Mouse (Mus musculus): ENCODE data around the gene Brinp1. TPM values are rescaled to one million over a fixed set of nuclear protein-coding genes. Genes with fewer than 3 reads are reported as not detected.

Brinp1 gene
- polyA plus RNA-seq, 1 experiment from 2014 or later = 0.15 TPM

- 64% methylated on average over 6 of the region's 6 CpGs for WGBS (ENCODE audit: insufficient replicate concordance)
- H3K9ac ChIP-seq (replicated peaks) = no peak overlapping the region
- no peak overlapping the region for H3K4me2 ChIP-seq (ENCODE audit: low read depth, low read length)
- H3K4me1 ChIP-seq (ENCODE audit: insufficient read depth) = no peaks in the 10 kb centered on the region
- H3K9me3 ChIP-seq (ENCODE audit: low read length) = no peaks in the 10 kb centered on the region
- ATAC-seq (no peak), DNase-seq (no peak)
- no peak overlapping the region for H3K4me3 ChIP-seq (ENCODE audit: low read depth, low read length)
- H3K27me3 ChIP-seq (ENCODE audit: insufficient read depth, low read length) = no peaks in the 10 kb centered on the region
- H3K36me3 ChIP-seq (replicated peaks; ENCODE audit: insufficient read depth, low read length) = no peaks in the 10 kb centered on the region
- no peak overlapping the region for H3K27ac ChIP-seq (ENCODE audit: low read depth)
- TF ChIP-seq CTCF (IDR thresholded peaks at IDR 0.05; ENCODE audit: low read depth) (no peak), EP300 (IDR thresholded peaks at IDR 0.05; ENCODE audit: low read depth) (no peak)
Observed at GRCm38 (mm10) chr4:68801923-68802855, 152.0 kb downstream of the Brinp1 start.

DNA sequence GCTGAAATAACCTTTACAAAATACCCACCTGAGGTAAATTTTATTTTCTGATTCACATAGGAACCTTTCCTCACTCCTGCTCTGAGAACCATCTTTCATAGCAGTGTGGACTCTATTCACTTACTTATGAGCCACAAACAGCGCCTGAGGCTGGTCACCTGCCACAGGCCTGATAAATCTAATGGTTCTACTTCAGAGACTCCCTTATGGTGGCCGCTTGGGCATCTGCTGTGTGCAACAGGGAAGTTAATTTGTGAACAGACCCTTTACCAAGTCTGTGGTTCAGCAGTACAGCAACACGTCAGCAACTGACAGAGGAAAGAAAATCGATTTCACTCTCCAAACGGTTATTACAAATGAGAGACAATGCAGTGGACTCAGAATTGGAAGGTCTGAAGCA, 164.2 kb downstream of the Brinp1 start:
- Histone ChIP-seq H3K4me3 (ENCODE audit: low read depth, low read length) (no peak overlapping the region), H3K27me3 (ENCODE audit: insufficient read depth, low read length) (no peaks in the 10 kb centered on the region), H3K36me3 (replicated peaks; ENCODE audit: insufficient read depth, low read length) (no peaks in the 10 kb centered on the region), H3K27ac (ENCODE audit: low read depth) (no peak overlapping the region), H3K9ac (replicated peaks) (no peak overlapping the region), H3K4me1 (ENCODE audit: insufficient read depth) (no peaks in the 10 kb centered on the region), H3K9me3 (ENCODE audit: low read length) (no peaks in the 10 kb centered on the region), H3K4me2 (ENCODE audit: low read depth, low read length) (no peak overlapping the region)
- TF ChIP-seq EP300 (IDR thresholded peaks at IDR 0.05; ENCODE audit: low read depth) (no peak), CTCF (IDR thresholded peaks at IDR 0.05; ENCODE audit: low read depth) (no peak)
- ATAC-seq (no peak), DNase-seq (no peak)
- WGBS (ENCODE audit: insufficient replicate concordance) = 73% methylated on average over 5 of the region's 5 CpGs

DNA sequence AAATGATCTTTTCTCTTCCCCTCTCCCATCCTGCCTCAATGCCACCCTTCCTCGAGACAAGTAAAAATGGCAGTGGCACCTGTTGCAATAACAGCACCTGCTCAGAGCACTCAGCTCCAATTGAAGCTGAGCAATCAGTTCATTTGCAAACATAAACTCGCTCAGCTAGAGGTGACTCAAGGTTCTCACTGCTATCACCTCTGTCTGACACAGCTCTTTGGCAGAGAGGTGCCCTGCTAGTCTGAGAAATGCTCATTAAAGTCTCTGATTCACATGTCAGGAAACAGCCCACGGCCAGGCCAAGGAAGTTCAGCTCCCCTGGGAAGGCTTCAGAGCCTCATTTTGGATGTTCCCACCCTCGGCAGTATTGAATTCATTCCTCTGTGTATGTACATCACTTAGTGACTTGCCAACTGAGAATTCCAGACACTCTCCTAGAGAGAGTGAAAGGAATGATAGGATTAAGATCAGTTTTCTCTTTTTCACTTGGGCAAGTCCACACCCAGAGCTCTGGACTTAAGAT, 165.7 kb downstream of the Brinp1 start:
- DNase-seq = no peak
- H3K27ac ChIP-seq (ENCODE audit: low read depth) = no peak overlapping the region
- H3K27me3 ChIP-seq (ENCODE audit: insufficient read depth, low read length) = no peaks in the 10 kb centered on the region
- no peak for ATAC-seq
- H3K4me3 ChIP-seq (ENCODE audit: low read depth, low read length) = no peak overlapping the region
- H3K4me2 ChIP-seq (ENCODE audit: low read depth, low read length) = no peak overlapping the region
- WGBS (ENCODE audit: insufficient replicate concordance) = 56% methylated on average over 4 of the region's 4 CpGs
- no peaks in the 10 kb centered on the region for H3K36me3 ChIP-seq (replicated peaks; ENCODE audit: insufficient read depth, low read length)
- no peaks in the 10 kb centered on the region for H3K9me3 ChIP-seq (ENCODE audit: low read length)
- TF ChIP-seq CTCF (IDR thresholded peaks at IDR 0.05; ENCODE audit: low read depth) (no peak), EP300 (IDR thresholded peaks at IDR 0.05; ENCODE audit: low read depth) (no peak)
- H3K4me1 ChIP-seq (ENCODE audit: insufficient read depth) = no peaks in the 10 kb centered on the region
- no peak overlapping the region for H3K9ac ChIP-seq (replicated peaks)

DNA sequence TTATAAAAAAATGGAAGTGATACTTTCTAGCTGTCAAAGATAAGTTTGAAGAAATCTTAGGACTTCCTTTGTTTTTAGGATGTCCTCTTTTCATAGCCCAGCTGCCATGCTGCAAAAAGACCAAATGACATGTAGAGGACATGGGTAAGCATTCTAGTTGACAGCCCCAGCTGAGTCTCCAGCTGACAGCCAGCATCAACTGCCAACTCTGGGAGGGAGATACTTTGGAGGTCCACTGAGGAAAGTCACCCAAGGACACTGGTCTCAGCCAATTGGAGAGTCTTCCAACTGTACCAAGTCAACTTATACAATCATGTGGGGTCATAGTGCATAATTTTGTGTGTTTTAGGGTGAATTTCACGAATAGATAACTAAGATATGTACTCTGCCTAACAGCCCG, 166.6 kb downstream of the Brinp1 start:
- Histone ChIP-seq H3K27me3 (ENCODE audit: insufficient read depth, low read length) (no peaks in the 10 kb centered on the region), H3K4me2 (ENCODE audit: low read depth, low read length) (no peak overlapping the region), H3K4me1 (ENCODE audit: insufficient read depth) (no peaks in the 10 kb centered on the region), H3K4me3 (ENCODE audit: low read depth, low read length) (no peak overlapping the region), H3K9me3 (ENCODE audit: low read length) (no peaks in the 10 kb centered on the region), H3K9ac (replicated peaks) (no peak overlapping the region), H3K27ac (ENCODE audit: low read depth) (no peak overlapping the region), H3K36me3 (replicated peaks; ENCODE audit: insufficient read depth, low read length) (no peaks in the 10 kb centered on the region)
- DNase-seq = no peak
- TF ChIP-seq CTCF (IDR thresholded peaks at IDR 0.05; ENCODE audit: low read depth) (no peak), EP300 (IDR thresholded peaks at IDR 0.05; ENCODE audit: low read depth) (no peak)
- ATAC-seq = no peak
- WGBS (ENCODE audit: insufficient replicate concordance) = 51% methylated on average over 2 of the region's 2 CpGs

DNA sequence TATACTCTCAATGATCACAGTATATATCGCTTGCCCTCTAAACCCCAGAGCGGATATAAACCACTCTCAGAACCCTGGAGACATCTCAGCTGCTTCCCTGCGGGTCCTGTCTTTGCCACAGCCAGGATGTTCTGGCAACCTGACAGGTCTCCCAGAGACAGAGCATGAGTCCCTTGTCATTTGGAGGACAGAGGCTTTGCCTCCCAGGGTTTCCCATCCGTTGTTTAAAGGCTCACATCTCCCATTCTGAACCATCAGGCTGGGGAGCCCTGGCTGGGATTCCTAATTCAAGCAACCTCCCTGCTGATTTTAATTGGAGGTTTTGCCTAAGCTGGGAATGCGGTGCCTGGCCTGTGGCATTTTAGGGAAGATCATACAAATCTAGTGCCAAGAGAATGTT, 185.9 kb downstream of the Brinp1 start:
- WGBS (ENCODE audit: insufficient replicate concordance) = 52% methylated on average over 5 of the region's 5 CpGs
- Histone ChIP-seq H3K27ac (ENCODE audit: low read depth) (no peak overlapping the region), H3K9me3 (ENCODE audit: low read length) (no peaks in the 10 kb centered on the region; the same call in 1 of the 2 replicates), H3K4me2 (ENCODE audit: low read depth, low read length) (no peak overlapping the region), H3K36me3 (replicated peaks; ENCODE audit: insufficient read depth, low read length) (no peaks in the 10 kb centered on the region), H3K27me3 (ENCODE audit: insufficient read depth, low read length) (no peaks in the 10 kb centered on the region), H3K4me3 (ENCODE audit: low read depth, low read length) (no peak overlapping the region), H3K9ac (replicated peaks) (no peak overlapping the region), H3K4me1 (ENCODE audit: insufficient read depth) (no peaks in the 10 kb centered on the region)
- TF ChIP-seq EP300 (IDR thresholded peaks at IDR 0.05; ENCODE audit: low read depth) (no peak), CTCF (IDR thresholded peaks at IDR 0.05; ENCODE audit: low read depth) (no peak)
- DNase-seq (no peak), ATAC-seq (no peak)

- H3K9ac ChIP-seq (replicated peaks) = no peak overlapping the region
- H3K4me2 ChIP-seq (ENCODE audit: low read depth, low read length) = no peak overlapping the region
- 65% methylated on average over 5 of the region's 5 CpGs for WGBS (ENCODE audit: insufficient replicate concordance)
- no peaks in the 10 kb centered on the region for H3K4me1 ChIP-seq (ENCODE audit: insufficient read depth)
- no peaks in the 10 kb centered on the region for H3K36me3 ChIP-seq (replicated peaks; ENCODE audit: insufficient read depth, low read length)
- no peak overlapping the region for H3K4me3 ChIP-seq (ENCODE audit: low read depth, low read length)
- no peaks in the 10 kb centered on the region for H3K27me3 ChIP-seq (ENCODE audit: insufficient read depth, low read length)
- H3K27ac ChIP-seq (ENCODE audit: low read depth) = no peak overlapping the region
- ATAC-seq (no peak), DNase-seq (no peak)
- TF ChIP-seq CTCF (IDR thresholded peaks at IDR 0.05; ENCODE audit: low read depth) (no peak), EP300 (IDR thresholded peaks at IDR 0.05; ENCODE audit: low read depth) (no peak)
- H3K9me3 ChIP-seq (ENCODE audit: low read length) = no peaks in the 10 kb centered on the region; the same call in 1 of the 2 replicates
Observed at GRCm38 (mm10) chr4:68767393-68767792, 186.8 kb downstream of the Brinp1 start.

All from liver, postnatal 0 days (tissue).